Mouse (Mus musculus) induced T-regulatory cell, adult 2 months (primary cell): ENCODE data around the gene Slc44a1.

Experiments
- DNase-seq: peaks from one replicate; pipeline ENCODE4 v3.0.0-alpha.2; 2012; ENCODE audit warnings: low read depth

The Slc44a1 gene

GRCm38 (mm10) chr4:53614576-53615225, 174.5 kb downstream of the Slc44a1 start:
- DNase-seq = no peak

GRCm38 (mm10) chr4:53617968-53618367, 177.8 kb downstream of the Slc44a1 start:
- DNase-seq = no peak

GRCm38 (mm10) chr4:53620104-53620503, 179.9 kb downstream of the Slc44a1 start:
- DNase-seq = no peak

DNA sequence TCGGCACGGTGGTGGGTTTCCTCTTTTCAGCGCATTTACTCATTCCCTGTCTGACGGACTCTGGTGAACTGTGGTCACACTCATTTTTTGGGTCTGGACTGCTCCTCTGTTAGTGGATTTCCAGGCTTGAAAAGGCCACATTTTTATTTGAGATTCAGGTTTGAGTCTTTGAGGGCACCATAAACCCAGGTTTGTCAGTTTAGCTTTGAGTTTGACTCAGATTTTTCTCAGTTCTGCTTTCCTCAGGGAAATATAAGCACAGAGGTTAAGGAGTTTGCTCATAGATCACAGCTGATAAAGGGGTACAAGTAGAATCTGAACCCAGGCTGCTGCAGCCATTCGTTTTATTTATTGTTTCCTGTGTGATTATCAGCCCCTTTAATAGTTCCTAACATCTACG, 180.9 kb downstream of the Slc44a1 start:
- no peak for DNase-seq

DNA sequence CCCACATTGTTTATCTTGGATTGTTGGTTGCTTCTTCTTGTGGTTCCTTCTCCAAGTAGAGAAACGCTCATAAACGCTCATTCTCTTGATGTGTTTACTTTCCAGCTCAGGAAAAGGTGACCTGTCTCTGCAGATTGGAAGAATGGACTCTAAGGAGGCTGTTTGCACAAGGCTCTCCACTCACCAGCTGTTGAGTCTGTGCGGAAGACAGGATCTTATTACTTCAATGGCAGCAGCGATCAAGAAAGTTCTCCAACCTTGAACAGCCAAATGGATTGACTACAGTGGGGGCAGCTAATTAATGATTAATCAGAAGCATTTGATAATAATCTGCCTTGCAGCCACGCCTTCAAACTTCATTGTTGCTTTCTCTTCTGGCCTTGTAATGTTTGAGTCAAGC, 181.3 kb downstream of the Slc44a1 start:
- DNase-seq = no peak

- no peak for DNase-seq
Observed at GRCm38 (mm10) chr4:53623711-53624110, 183.5 kb downstream of the Slc44a1 start.

GRCm38 (mm10) chr4:53624816-53625215, 184.6 kb downstream of the Slc44a1 start:
- DNase-seq = no peak

GRCm38 (mm10) chr4:53625263-53625662, 185.1 kb downstream of the Slc44a1 start:
- DNase-seq = no peak

- DNase-seq = no peak
Observed at GRCm38 (mm10) chr4:53628924-53629323, 188.7 kb downstream of the Slc44a1 start.

DNA sequence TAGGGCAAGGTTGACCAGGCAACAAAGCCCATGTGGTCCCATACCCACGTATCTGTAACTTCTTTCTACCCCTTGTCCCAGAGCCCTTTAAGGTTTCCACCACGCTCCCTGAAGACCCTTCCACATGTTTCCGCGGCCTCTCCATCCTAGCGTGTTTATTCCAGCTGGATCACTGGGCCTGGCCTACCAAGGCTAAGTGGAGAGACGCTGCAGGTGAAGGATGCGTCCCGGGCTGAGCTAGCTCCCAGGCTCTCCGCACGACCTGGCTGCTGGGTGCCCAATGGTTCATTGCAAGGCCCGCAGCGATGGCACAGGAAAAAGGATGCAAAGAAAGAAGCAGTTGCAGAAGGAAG, 190.7 kb downstream of the Slc44a1 start:
- DNase-seq = peak; percentile 6

GRCm38 (mm10) chr4:53631316-53632010, 191.2 kb downstream of the Slc44a1 start, which contains the start of gene Fsd1l:
TSS of gene Fsd1l (plus strand) at chr4:53631471.
- DNase-seq = peak; percentile 49

- no peak for DNase-seq
Observed at GRCm38 (mm10) chr4:53632011-53632349, 191.8 kb downstream of the Slc44a1 start.

DNA sequence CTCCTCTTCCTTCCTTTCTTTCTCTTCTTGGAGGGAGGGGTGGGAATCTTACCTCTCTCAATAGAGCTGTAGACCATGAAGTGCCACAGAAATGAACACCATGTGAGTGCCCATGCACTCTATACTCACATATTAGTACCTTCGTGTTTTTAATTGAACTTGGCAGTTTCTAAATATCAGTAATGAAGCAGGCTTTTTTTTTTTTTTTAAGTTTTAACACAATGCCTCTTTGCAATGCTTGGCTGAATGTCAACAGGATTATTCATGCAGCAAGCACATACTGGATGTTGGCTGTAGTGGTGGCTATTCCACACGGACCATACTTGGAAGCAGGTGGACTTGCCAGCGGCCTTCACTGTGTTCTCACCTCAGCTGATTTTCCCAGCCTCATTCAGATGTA, 195.1 kb downstream of the Slc44a1 start:
- DNase-seq = no peak

- DNase-seq = no peak
Observed at GRCm38 (mm10) chr4:53637269-53637909, 197.2 kb downstream of the Slc44a1 start.

GRCm38 (mm10) chr4:53638549-53639123, 198.4 kb downstream of the Slc44a1 start:
- no peak for DNase-seq

DNA sequence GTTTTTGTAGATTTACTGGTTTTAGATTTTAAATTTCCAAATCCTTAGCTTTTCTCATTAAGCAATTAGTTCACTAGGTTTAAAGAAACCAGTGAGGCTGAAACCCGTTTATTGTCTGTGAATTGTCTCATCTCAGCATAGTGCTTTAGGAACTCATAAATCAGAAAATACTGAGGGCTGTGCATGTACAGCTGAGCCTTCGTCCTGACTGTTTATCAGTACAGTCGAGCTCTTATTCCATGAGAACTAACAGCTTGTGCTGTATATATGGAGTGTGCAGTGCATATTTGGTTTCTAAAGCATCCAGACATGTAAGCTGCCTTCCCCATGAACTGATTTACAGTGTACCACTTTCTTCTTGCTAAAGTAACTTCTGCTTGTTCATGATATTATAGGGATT, 217.8 kb downstream of the Slc44a1 start:
- DNase-seq = no peak

GRCm38 (mm10) chr4:53660711-53661110, 220.5 kb downstream of the Slc44a1 start:
- no peak for DNase-seq
